In the genomic region with DNA sequence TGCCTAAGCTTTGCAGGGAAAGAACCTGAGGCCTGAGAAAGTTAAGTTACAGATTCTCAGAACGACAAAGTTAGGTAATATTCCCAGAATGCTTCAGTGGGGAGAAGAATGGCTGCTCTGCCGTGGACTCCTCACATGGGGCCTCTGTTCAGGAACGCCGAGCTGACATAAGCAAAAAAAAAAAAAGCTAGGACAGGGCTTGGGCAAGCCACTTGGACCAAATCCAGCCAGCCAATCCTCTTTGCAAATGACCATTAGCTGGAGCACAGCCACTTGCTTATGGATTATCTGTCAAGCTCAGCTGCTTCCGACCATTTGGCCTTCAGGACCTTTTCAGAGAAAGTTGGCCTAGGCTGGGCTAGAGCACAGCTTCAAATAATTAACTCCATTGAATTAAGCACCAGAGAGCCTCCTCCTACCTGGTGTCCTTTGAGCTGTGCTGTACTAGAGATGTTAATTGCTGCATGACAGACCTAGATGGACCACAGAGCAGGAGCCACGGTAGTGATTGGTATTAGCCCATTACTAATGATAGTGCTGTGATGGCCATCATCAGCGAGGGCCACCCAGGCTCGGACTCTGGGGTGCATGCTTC, we compare ENCODE assay signal across 9 mouse cellular contexts. TPM values are rescaled to one million over a fixed set of nuclear protein-coding genes. Genes with fewer than 3 reads are reported as not detected.
DNase-seq lines count a peak whose midpoint lies in the region; ATAC-seq lines count a peak whose summit lies in the region.
"Had no signal": no experiment of that assay in that cellular context is flagged by ENCODE, and none has a peak within 500 bp of the region (broad histone marks: within the 10 kb centered on the region; RNA-seq: fewer than 3 reads in every experiment).

No protein-coding gene starts in this region.

- no peaks in the 10 kb centered on the region for H3K36me3 ChIP-seq in lung, embryonic 16.5 days (ENCODE audit: control insufficient read depth, insufficient read depth, low read length)
- H3K36me3 ChIP-seq in kidney, embryonic 16.5 days (ENCODE audit: insufficient read depth, low read length), result no peaks in the 10 kb centered on the region
- no peaks in the 10 kb centered on the region for H3K36me3 ChIP-seq in stomach, embryonic 14.5 days (ENCODE audit: control insufficient read depth, insufficient read depth, low read length)

- no peak overlapping the region for H3K4me2 ChIP-seq in lung, embryonic 16.5 days (ENCODE audit: low read depth, low read length)
- H3K4me2 ChIP-seq in kidney, embryonic 16.5 days (replicated peaks; ENCODE audit: low read depth, low read length), result no peak overlapping the region
- no peak overlapping the region for H3K4me2 ChIP-seq in stomach, embryonic 14.5 days (replicated peaks; ENCODE audit: low read depth, low read length)

- peak; percentile 79 for ATAC-seq in lung, embryonic 16.5 days (ENCODE audit: low read depth)
- ATAC-seq in kidney, embryonic 16.5 days (ENCODE audit: low FRiP score, low TSS enrichment), result peak; percentile 74; the same call in 1 of the 2 replicates
- peak; percentile 60; the same call in 1 of the 2 replicates for ATAC-seq in stomach, embryonic 14.5 days (ENCODE audit: insufficient number of reproducible peaks, insufficient read depth, low FRiP score, low read depth)

- DNase-seq in adrenal gland, postnatal 14 days, result peak; percentile 49
- no peak for DNase-seq in adrenal gland, adult 8-10 months
- no peak for DNase-seq in lung, postnatal 25 days (ENCODE audit: low spot score)
- DNase-seq in frontal cortex, adult 2 months (ENCODE audit: extremely low spot score in 1 of 2, low spot score in 1 of 2), result no peak
- DNase-seq in right cerebral cortex, adult 18-20 months, result no peak
- DNase-seq: gastrocnemius, adult 2 months had no signal

- H3K4me1 ChIP-seq in lung, embryonic 16.5 days (replicated peaks; ENCODE audit: control insufficient read depth, insufficient read depth, low read length), result peaks cover 12% of the 10 kb centered on the region
- peaks cover 20% of the 10 kb centered on the region for H3K4me1 ChIP-seq in kidney, embryonic 16.5 days (ENCODE audit: insufficient read depth, low read length)
- peaks cover 11% of the 10 kb centered on the region for H3K4me1 ChIP-seq in stomach, embryonic 14.5 days (ENCODE audit: control insufficient read depth, insufficient read depth, low read length)

- peak overlapping the region; percentile 34; the same call in 1 of the 2 replicates for H3K27ac ChIP-seq in lung, embryonic 16.5 days (ENCODE audit: low read length)
- no peak overlapping the region for H3K27ac ChIP-seq in kidney, embryonic 16.5 days (ENCODE audit: low read length)
- no peak overlapping the region for H3K27ac ChIP-seq in stomach, embryonic 14.5 days (ENCODE audit: low read length)
- H3K27ac ChIP-seq: gastrocnemius, adult 2 months had no signal

- no peaks in the 10 kb centered on the region for H3K9me3 ChIP-seq in lung, embryonic 16.5 days (ENCODE audit: control insufficient read depth, low read length)
- no peaks in the 10 kb centered on the region for H3K9me3 ChIP-seq in kidney, embryonic 16.5 days (ENCODE audit: low read length)
- no peaks in the 10 kb centered on the region for H3K9me3 ChIP-seq in stomach, embryonic 14.5 days (ENCODE audit: control insufficient read depth, low read depth, low read length)

- 30% methylated on average over 8 of the region's 8 CpGs for WGBS in lung, embryonic 16.5 days
- WGBS in kidney, embryonic 16.5 days, result 44% methylated on average over 8 of the region's 8 CpGs
- WGBS in stomach, embryonic 14.5 days, result 34% methylated on average over 8 of the region's 8 CpGs

- H3K9ac ChIP-seq in lung, embryonic 16.5 days (ENCODE audit: low read length), result no peak overlapping the region
- no peak overlapping the region for H3K9ac ChIP-seq in kidney, embryonic 16.5 days (replicated peaks; ENCODE audit: low read length)
- no peak overlapping the region for H3K9ac ChIP-seq in stomach, embryonic 14.5 days (replicated peaks; ENCODE audit: low read depth, low read length)

- no peak overlapping the region for H3K4me3 ChIP-seq in lung, embryonic 16.5 days (ENCODE audit: low read length)
- H3K4me3 ChIP-seq in kidney, embryonic 16.5 days (ENCODE audit: low read length), result no peak overlapping the region
- no peak overlapping the region for H3K4me3 ChIP-seq in stomach, embryonic 14.5 days (ENCODE audit: low read depth, low read length)
- H3K4me3 ChIP-seq: gastrocnemius, adult 2 months had no signal

- no peaks in the 10 kb centered on the region for H3K27me3 ChIP-seq in lung, embryonic 16.5 days (ENCODE audit: control insufficient read depth, insufficient read depth, low read depth, low read length)
- H3K27me3 ChIP-seq in kidney, embryonic 16.5 days (ENCODE audit: insufficient read depth, low read length), result no peaks in the 10 kb centered on the region
- H3K27me3 ChIP-seq in stomach, embryonic 14.5 days (ENCODE audit: control insufficient read depth, insufficient read depth, low read length), result no peaks in the 10 kb centered on the region

RNA-seq across cellular contexts. Expression of a gene that starts 29.1 kb away (rescaled TPM):
- 61.7 and 63.8 TPM in 2 replicates for total RNA-seq in adrenal gland, postnatal 14 days (2021)
- 10 to 100 TPM; 71.0 to 90.9 (median 89.5) TPM for total RNA-seq in adrenal gland, adult 8-10 months (2022)
- polyA plus RNA-seq in lung, embryonic 16.5 days (2015; fragmentation: Nextera tagmentation; extraction: Ambion mirVana), result 65.2 and 70.6 TPM in 2 replicates
- 75.6 and 76.3 TPM in 2 replicates for polyA plus RNA-seq in kidney, embryonic 16.5 days (2015; fragmentation: Nextera tagmentation; extraction: Ambion mirVana)
- polyA plus RNA-seq in stomach, embryonic 14.5 days (2014; fragmentation: Nextera tagmentation; extraction: Ambion mirVana), result 62.5 and 72.5 TPM in 2 replicates
- 135 and 138 TPM in 2 replicates for polyA plus RNA-seq in frontal cortex, adult 2 months (2012; rRNA removed)
